Mouse (Mus musculus): ENCODE measurements around the gene Pex26.

Pex26 gene

DNA sequence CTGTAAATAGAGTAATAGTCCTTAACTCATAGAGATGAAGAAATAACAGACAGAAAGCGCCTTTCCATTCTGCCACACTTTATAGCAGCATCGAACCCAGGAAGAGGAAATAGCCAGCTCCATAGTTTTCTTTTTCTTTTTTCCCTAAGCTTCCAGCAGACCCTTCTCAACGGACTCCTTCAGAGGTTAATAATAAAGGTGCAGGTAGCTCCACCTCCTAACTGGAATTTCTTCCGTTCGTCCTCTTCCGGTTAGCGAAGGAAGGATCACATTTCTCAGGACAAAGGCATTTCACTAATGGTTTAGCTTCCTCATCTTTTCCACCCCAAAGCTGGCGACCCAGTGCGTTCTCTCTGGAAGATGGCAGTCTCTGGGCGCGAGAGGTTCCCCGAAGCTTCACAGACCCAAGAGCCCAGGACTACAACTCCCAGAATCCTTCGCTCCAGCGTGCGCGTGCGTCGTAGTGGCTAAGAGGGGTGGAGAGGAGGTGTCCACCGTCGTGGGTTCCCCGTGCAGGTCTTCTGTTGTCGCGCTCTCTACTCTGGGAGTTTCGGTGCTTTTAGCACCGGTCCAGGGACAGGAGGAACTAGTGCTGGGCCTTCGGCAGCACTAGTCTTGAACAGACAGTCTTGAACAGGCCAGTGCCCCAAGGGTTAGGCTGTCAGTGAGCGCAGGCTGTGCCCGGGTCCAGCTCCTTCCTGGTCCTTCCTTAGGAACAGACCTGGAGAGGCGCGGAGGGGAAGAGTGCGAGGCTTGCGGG is at the start of gene Pex26:
TSS of gene Pex26 (plus strand) at position 254 of the 760 bp plus-strand sequence.
- no peak for DNase-seq (ENCODE audit: extremely low read depth, low read depth, low spot score)

DNA sequence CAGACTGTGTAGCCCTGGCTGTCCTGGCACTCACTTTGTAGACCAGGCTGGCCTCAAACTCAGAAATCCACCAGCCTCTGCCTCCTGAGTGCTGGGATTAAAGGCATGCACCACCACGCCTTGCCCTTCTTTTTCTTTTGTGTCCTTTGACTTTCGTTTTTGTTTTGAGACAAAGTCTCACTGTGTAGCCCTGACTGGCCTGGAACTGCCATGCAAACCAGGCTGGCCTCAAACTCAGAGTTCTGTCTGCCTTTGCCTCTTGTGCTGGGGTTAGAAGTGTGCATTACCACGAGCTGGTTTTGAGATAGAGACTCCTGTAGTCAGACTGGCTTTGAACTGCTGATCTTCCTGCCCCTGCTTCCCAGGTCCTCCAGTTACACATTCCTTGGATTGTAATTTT is 49.2 kb upstream of the Pex26 start:
- DNase-seq (ENCODE audit: extremely low read depth, low read depth, low spot score), result no peak

DNA sequence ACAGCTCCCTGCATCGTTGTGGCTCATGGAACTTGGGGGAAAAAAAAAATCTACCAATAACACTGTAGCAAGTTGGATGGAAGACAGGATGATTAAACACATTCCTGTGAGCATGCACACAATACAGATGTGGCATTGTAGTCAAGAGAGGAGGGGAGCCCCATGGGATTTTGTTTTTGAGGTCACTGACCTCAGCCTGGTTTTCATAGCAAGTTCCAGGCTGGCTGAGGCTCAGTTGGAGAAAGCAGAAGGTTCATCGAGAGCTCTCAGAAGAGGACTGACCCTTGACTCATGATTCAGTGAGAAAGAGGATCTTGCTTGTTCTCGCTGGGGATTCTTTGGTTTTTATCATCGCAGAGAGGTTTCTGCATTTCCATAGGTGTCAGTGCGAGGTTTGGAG is 48.6 kb upstream of the Pex26 start:
- no peak for DNase-seq (ENCODE audit: extremely low read depth, low read depth, low spot score)

DNA sequence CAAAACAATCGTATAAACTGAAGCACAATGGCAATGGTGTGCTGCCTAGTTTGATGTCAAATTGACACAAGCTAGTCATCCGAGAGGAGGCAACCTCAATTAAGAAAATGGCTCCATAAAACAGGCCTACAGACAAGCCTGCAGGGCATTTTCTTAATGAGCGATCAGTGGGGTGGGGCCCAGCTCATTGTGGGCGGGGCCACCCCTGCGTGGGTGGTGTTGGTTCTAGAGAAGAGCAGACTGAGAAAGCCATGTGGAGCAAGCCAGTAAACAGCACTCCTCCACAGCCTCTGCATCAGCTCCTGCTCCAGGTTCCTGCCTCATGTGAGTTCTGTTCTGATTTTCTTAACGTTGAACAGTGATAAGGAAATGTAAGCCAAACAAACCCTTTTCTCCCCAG is 46.2 kb upstream of the Pex26 start:
- DNase-seq (ENCODE audit: extremely low read depth, low read depth, low spot score), result no peak

DNA sequence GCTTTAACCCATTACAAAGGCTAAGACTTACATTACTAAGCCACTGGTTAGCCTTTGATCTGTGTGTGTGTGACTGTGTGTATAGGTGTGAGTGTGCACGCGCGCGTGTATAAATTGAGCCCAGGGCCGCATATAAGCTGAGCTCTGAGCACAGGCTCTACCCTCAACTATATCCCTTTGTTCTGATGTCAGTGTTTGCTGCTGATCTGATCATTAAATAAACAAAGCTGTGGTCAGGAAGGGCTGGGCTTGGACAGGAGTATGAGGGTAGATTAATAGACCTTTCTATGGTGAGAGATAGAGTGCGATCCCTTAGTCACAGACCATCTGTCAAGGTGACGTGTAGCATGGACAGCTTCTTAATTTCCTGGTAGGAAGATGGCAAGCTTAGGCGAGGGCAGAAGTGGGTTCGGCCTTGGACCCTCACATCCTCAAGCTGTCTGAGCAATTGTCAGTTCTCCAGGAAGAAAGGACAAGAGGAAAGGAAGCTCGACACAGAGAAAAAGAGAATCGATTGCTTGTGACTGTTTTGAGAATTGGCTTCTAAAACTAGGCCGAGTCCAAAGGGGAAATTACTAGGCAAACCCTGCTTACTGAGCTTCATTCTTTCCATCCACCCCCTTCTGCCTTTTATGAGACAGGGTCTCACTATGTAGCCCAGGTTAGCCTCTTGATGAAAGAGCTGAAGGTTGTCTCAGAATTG is 45.0 kb upstream of the Pex26 start:
- DNase-seq (ENCODE audit: extremely low read depth, low read depth, low spot score), result no peak

DNA sequence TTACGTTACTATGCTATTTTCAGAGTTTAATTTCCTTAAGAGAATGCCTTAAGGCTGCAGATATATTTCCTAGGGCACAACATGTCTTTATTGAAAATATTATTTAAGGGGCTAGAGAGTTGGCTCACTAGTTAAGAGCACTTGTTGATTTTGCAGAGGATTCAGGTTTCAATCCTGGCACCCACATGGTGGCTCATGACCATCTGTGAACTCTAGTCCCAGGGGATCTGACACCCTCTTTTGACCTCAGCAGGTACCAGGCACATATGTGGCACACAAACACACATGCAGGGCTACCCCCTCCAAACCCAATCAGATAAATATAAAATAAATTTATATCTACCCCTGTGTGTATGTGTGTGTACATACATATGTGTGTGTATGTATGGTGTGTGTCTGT is 44.2 kb upstream of the Pex26 start:
- DNase-seq (ENCODE audit: extremely low read depth, low read depth, low spot score), result no peak

DNA sequence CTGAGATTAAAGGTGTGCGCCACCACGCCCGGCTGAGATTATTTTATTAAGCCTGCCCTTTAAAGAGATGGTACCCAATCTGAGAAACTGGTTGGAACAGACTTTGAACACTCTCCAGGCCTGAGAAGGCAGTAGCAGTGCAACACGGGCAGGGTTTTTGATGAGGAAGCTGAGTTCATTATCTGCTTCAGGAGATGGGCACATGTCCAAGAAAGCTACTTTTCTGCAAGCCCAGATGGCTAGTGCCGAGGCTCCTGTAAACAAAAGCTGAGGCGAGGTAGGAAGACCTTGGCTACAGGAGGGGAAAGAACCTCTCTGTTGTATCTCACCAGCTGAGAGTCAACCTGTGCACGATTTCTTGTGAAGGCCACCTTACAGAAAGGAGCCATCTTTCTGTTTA is 41.2 kb upstream of the Pex26 start:
- DNase-seq (ENCODE audit: extremely low read depth, low read depth, low spot score), result no peak

DNA sequence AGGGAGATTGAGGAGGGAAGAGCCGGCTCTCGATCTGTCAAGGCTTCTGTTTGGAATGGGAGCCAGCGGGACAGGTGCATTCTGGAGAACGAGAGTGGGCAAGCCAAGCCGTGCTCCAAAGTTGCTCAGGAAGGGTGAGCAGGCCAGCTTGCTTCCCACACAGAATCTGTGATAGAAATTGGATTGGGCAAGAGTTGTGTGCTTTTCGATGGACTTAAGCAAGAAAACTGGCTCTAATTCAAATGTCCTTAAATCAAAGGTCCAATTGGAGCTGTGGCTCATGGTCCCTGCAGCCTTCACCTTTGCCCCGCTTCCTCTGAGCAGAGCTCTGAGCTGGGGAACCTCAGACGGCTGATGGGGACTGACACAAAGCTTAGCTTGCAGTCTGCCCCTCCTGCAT is 40.0 kb upstream of the Pex26 start:
- DNase-seq (ENCODE audit: extremely low read depth, low read depth, low spot score), result peak; percentile 98

DNA sequence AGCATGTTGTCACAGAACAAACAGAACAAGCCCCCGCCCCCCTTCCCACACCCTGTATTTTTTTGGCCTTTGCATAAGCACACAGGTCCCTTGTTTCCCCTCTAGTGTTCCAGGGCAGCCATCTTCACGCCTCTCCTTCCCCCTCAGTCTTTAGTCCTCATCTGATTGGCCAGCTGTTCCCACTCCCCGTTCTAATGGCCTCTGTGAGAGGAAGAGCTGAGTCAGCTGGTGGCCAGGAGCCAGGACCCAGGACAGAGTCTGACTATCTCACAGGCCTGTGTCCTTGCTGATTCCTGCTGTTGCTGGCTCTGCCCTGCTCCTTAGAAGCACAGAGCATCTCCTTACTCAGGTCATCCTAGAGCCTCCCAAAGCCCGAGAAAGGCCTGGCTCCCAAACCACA is 39.4 kb upstream of the Pex26 start:
- DNase-seq (ENCODE audit: extremely low read depth, low read depth, low spot score), result no peak

DNA sequence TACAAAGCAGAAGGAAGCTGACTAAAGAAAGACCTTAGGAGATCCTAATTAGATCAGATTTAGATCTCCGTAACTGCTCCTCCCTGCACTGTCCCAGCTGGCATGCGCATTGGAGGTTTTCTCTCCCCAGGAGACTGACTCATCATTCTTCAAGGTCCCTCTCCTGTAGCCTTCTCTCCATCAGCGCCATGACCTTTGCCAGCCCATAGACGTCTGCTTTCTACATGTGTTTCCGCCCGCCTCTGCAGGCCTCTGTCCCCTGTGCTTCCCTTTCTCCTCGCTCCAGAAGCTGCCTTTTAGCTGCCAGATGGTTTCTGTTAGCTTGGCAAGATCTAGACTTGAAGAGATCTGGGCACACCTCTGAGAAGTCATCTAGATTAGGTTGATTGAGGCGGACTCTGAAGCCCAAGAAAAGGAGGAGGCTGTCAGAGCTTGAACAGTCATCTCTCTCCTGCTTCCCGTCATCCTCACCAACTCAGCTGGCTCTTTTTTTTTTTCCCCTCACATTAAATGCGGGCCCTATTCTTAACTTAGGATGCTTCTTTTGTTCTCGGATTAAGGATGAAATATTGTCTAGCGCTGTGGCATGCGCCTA is 38.4 kb upstream of the Pex26 start:
- no peak for DNase-seq (ENCODE audit: extremely low read depth, low read depth, low spot score)

DNA sequence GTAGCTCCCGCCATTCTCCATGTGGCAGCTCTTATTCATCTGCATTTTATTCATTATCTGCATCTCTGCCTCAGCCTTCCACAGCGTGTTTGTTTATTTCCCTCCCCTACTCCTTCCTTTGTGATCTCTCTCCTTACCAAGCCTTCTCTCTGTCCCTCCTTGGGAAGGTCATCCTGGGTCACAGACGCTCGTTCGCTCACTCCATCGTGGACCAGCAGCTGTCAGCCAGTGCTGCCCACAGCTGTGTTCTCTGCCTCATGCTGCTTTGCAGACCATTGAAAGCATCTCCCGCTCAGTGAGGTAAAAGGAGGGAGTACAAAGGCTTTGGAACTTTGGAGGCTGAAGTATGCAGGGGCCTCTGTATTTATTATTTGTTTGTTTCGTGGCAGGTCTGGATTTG is 37.6 kb upstream of the Pex26 start:
- DNase-seq (ENCODE audit: extremely low read depth, low read depth, low spot score), result no peak

DNA sequence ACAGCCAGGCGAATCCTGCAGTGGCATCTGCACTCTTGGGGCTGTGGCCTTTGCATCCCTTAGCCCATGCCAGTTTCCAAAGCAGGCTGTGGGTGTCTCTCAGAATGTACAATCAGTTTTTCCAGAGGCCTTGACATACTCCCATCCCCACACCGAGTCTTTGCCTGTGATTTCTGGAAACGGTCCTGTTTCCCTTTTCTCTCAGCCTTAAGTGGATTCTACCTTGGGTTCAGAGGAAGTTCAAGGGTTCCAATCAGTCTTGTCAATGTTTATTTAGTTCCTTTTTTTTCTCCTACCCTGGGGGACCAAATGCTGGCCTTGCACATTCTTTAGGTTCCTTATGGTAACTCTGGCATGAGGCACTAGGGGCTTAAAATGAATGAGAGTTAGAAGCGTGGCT is 36.7 kb upstream of the Pex26 start:
- no peak for DNase-seq (ENCODE audit: extremely low read depth, low read depth, low spot score)

DNA sequence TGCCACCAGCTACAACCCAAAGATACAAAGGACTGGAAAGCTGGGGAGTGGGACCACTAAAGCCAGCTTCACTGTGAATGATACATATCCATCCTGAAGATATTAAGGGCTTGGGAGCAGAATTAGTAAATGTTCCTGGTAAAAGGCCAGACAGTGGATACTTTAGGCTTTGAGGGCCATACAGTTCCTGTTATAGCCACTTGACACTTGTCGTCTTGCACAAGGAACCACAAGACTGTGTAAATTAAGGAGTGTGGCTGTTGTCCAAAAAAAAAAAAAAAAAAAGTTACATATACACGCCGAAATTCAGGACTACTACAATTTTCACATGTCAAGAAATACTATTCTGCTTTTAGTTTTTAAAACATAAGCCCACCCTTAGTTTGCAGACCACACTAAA is 35.1 kb upstream of the Pex26 start:
- DNase-seq (ENCODE audit: extremely low read depth, low read depth, low spot score), result no peak

DNA sequence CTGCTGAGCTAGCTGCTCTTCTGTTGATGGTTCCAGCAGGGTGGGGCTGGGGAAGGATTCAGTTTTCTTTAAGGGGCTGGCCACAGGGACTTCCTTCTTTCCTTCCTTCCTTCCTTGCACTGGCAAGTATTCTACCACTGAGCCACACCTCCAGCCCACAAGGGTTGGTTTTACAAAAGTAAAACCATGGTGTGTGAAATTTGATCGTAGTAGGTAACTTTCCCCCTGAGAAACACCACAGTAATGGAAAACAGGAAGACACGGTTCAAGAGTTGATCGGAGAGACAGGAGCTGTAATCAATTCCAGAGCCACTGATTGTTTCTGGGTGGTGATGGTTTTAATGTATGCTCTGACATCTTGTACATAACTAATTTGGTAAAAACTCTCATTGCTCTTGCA is 34.0 kb upstream of the Pex26 start:
- DNase-seq (ENCODE audit: extremely low read depth, low read depth, low spot score), result no peak

DNA sequence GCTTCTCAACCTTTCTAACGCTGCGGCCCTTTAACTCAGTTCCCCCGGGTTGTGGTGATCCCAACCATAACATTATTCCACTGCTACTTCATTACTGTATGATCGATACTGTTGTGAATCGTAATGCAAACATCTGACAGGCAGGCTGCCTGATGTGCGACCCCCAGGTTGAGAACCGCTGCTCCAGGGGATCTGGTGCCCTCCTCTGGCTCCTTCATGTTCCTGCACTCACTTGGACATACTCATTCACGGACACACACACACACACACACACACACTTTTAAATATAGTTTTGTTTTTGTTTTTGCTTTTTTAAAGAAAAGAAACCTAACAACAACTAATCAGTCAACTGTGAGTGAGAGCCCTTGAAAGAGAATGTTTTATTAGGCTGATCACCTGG is 33.3 kb upstream of the Pex26 start:
- DNase-seq (ENCODE audit: extremely low read depth, low read depth, low spot score), result no peak

DNA sequence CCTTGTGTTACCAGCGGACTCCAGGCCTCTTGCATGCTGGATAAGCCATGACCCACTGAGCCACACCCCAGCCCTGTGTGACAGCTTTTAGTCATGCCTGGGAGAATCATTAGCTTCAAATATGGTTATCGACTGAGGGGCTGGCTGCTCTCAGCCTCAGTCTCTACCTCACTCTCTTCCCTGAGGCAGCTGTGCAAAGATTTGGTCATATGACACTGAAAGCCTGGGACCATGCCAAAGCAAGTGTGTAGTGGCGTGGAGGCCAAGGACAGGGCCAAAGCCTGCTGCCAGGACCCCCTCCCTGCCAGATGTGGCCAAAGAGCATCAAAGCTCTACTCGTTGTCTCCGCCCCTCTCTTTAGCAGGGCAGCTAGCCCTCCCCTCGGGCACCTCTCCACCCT is 31.7 kb upstream of the Pex26 start:
- DNase-seq (ENCODE audit: extremely low read depth, low read depth, low spot score), result no peak

DNA sequence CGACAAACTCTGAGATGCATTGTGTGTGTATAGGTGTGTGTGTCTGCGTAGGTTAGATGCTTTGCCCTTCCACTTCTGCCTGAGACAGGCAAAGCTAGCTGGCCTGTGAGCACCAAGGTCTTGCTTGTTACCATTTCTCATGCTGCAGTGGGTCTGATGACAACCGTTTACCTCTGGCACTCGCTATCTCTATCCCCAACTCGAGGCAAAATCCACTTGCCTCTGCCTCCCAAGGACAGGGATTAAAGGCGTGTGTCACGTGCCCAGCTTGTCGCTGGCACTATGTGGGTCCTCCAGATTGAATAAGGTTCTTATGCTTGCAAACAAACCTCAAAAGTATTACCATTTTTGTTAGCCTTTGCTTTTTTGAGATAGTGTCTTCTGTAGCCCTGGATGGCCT is 30.3 kb upstream of the Pex26 start:
- no peak for DNase-seq (ENCODE audit: extremely low read depth, low read depth, low spot score)

DNA sequence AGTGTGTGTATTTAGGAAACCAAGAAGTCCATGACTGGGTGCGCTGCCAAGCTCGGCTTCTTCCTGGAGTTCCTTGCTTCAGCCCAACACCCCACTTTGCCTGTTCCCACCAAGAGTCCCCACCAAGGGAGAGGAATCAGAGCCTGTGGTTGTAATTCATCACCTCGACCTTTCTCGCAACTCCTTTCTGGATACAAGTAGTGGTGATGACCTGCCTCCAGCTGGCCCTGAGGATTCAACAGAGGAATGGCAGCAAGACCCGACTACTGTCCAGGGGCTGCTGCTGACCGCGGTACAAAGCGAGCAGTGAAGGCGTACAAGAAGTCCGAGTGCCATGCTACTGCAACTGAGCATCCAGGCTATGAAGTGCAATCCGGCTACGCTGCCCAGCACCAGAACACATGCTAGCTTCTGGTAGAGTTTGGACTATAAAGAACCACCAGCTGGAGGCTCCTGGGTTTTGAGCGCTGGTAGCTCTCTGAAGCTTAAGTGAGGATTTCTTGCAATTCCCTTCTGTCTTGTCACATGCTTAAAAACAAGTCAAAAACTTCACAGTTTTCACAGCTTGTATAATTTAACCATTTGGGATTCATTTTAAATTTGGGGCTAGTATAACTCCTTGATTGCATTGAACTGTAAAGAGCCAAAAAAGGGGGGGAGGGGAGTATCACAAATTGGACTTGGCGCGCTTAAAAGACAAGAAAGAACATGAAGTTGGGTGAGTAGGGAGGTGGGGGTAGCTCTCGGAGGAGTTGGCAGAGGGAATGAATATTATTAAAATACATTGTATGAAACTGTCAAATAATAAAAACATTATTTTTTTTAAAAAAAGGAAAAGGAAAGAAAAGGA is 28.8 kb upstream of the Pex26 start:
- DNase-seq (ENCODE audit: extremely low read depth, low read depth, low spot score), result no peak

DNA sequence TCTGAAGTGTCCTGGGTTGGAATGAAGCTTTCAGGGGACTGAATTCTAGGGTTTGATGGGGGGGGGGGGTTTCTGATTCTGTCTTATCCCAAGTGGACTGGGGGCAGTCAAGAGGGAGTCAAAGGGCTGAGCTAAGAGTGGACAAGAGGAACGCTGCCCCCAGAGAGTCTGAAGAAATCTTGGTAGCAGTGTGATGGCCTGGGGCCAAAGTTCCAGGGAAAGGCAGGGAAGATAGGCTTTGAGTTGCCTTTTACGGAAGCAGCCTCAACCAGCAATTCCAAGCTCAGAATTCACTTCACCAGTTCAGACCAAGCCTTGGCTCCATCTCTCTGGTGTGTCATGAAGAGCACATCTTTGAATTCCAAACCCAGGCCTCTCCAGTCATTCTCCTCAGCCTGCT is 27.4 kb upstream of the Pex26 start:
- no peak for DNase-seq (ENCODE audit: extremely low read depth, low read depth, low spot score)

DNA sequence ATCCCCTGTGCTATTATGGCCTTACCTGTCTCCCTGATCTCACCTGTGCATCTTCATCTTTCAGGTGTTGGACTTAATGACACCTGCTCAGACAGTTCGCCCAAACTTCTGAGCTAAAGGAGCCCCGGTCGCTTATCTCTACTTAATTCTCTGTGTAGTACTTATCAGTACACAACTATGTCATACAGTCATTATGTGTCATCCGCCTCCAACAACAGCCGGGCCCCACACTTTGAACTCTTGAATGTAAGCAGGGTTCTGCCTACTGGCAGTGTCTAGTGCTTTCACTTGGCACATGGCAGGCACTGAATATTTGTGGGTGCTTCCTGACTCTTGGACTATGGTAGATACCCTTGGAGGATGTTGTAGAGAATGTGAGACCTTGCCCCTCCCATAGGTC is 23.9 kb upstream of the Pex26 start:
- DNase-seq (ENCODE audit: extremely low read depth, low read depth, low spot score), result no peak

DNA sequence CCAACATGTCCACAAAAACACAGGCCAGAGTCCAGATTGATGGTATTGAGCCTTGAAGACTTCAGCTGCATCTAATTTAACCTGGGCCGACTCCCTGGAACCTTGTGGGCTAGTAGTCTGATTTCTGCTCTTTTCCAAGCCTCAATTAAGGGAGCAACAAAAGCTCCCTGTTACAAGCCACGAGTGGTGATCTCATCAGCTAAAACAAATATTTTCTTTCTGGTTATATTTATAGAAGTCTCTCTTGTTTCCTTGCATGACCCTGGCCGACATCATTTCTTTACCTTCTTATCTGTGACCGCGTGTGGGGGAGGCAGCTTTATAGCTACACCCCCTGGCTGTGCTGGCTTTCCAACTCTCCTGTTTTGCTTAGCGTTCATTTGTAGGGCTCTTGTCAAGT is 23.3 kb upstream of the Pex26 start:
- no peak for DNase-seq (ENCODE audit: extremely low read depth, low read depth, low spot score)

DNA sequence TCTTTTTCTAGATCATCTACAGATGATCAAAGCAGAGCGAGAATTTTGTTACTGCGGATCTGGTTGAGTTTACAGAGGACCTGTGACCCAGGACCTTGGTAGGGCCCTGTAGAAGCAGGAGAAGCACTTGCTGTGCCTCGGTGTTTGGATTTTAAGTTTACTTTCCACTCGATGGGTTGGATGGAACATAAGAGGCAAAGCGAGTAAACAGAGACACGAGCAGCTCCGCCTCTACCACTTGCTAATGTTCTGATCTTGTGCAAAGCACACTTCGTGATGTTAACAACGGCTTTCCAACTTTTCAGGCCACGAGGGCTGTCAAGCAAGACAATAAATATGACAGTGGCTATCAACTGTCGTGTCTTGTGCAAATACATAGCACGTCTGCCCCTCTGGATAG is 20.9 kb upstream of the Pex26 start:
- DNase-seq (ENCODE audit: extremely low read depth, low read depth, low spot score), result no peak
